Mouse (Mus musculus) cerebellum, adult 9-10 months (tissue): ENCODE results near the gene Tbc1d10c.
A peak's percentile ranks its signal among the peaks of the same experiment; 100 is the strongest.

Experiments
- DNase-seq: peaks from one replicate; pipeline ENCODE4 v3.0.0; 2022

Gene Tbc1d10c

GRCm38 (mm10) chr19:4190831-4191334, at the start of gene Tbc1d10c:
Gene Tbc1d10c (minus strand): TSS chr19:4191284.
- DNase-seq: peak; percentile 61

- DNase-seq: no peak
These were observed 49.2 kb upstream of the Tbc1d10c start for GRCm38 (mm10) chr19:4240247-4240668.

DNA sequence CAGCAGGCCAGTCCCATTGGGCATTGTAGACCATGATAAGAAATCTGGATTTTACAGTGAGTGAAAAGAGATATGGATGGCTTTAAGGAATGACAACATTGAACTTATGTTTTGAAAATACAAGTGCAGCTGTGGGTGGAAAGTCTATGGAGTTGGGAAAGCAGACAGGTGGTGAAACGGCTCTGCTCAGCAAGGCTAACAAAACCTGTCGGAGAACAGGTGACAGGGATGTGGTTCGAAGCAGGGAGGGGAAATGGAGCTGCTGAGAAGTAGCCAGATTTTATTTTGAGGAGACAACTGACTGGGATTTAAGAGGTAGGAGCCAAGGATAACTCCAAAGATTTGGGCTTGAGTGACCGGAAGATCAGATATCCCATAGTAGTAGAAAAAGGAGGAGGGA, 43.5 kb upstream of the Tbc1d10c start:
- DNase-seq: no peak

GRCm38 (mm10) chr19:4232651-4233050, 41.6 kb upstream of the Tbc1d10c start:
- DNase-seq: no peak

- DNase-seq: no peak
These were observed 41.1 kb upstream of the Tbc1d10c start for GRCm38 (mm10) chr19:4232186-4232572.

- DNase-seq: peak; percentile 99
These were observed 40.4 kb upstream of the Tbc1d10c start, which contains the start of gene Pold4 for GRCm38 (mm10) chr19:4231253-4232185. Gene Pold4 (plus strand): TSS chr19:4231899.

GRCm38 (mm10) chr19:4230415-4230814, 39.3 kb upstream of the Tbc1d10c start:
- DNase-seq: no peak

DNA sequence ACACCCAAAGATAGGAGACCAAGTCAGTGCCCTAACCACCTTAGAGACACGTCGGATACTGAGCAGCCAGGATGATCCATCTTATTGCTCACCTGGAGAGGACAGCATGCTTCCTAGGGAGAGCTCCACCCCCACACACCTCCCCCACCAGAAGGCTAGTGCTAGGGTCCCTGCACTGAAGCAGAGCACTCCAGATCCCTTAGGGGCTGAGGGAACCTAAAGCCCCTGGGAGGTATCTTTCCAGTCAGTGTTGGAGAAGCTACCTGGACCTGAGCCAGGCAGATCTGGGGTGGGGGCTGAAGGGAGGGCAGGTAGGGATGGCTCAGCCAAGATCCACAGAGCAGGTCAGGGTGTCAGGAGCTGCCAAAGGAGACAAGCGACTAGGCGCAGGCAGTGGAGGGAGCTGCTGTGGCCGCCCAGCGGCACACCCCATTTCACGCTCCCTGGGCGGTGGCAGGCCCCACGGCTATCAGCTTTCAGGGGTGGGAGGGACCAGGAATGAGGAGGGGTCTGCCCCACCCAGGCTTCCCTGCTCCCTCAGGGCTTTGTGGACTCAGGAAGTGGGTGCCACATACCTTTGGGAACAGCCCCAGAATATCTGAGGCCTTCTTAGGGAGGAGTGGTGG, 38.5 kb upstream of the Tbc1d10c start:
- no peak for DNase-seq

DNA sequence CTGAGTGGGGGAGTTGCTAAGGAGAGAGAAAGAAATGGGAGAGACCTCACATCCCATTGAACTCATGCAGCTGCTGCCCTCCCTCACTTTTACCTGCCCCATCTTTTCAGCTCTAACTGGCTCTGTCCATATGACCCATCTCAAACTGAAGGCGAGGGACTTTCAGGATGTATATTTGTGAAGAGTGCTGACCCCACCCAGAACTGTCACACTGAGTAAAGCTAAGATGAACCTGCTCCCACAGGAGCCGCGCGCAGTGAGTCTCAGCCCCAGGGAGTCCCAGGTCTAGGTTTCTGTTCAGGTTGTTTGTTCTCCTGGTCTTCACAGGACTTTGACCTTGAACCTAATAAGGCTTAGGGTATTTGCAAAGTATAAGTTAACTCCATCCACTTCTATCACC, 37.8 kb upstream of the Tbc1d10c start:
- no peak for DNase-seq

DNA sequence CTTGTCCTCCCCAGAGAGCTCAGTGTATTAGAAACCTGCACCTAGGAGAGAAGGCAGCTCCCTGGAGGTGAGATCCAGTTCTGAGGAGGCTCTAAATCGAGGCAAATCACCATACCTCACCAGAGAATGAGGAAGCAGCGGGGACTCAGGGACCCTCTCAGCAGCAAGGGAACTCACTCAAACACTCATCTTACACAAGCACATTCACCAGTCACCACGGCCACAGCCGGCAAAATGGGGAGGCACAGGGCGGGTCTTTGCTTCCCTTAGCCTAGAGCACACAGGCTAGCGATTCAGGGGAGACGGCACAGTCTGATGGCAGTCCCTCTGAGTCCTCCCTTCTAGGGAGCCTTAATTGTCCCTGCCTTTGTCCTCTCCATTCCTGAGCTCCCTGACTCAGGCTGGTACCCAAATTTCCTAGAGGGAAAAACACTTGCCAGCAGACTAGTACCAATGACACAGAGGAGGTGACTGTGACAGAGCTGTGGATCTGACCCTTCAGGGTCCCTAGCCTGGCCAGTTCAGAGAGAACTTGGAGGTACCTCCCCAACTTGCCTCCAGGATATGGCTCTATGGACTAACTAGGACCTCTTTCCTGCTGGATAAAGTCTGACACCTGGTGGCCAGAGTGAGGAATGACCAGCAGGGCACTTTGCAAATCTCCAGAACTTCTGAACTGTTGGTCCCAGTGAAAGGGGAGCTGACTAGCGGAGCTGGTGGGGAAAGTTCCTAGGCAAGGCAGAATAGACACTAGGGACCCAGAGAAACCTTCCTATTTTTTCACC, 37.0 kb upstream of the Tbc1d10c start:
- DNase-seq: peak; percentile 83

DNA sequence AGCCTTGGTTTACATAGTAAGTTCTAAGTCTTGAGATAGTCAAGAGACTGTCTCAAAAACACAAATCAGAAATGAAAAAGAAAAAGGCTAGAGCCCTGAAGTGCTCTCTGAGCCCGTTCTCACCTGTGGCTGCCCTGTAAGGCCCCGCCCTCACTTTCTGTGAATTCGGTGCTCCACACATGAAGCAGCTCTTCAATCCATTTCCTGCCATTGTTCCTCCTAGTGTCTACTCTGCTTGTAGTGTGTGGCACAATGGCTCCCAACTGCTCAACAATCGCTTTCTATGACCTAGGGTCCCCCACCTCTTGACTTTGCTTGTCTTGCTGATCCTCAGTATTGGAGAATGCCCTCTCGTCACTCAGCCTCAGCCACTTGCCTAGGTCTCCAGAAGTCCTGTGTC, 36.4 kb upstream of the Tbc1d10c start:
- DNase-seq: no peak

- DNase-seq: no peak
These were observed 35.7 kb upstream of the Tbc1d10c start for GRCm38 (mm10) chr19:4226779-4227178.

- DNase-seq: no peak
These were observed 31.1 kb upstream of the Tbc1d10c start for GRCm38 (mm10) chr19:4222165-4222564.

DNA sequence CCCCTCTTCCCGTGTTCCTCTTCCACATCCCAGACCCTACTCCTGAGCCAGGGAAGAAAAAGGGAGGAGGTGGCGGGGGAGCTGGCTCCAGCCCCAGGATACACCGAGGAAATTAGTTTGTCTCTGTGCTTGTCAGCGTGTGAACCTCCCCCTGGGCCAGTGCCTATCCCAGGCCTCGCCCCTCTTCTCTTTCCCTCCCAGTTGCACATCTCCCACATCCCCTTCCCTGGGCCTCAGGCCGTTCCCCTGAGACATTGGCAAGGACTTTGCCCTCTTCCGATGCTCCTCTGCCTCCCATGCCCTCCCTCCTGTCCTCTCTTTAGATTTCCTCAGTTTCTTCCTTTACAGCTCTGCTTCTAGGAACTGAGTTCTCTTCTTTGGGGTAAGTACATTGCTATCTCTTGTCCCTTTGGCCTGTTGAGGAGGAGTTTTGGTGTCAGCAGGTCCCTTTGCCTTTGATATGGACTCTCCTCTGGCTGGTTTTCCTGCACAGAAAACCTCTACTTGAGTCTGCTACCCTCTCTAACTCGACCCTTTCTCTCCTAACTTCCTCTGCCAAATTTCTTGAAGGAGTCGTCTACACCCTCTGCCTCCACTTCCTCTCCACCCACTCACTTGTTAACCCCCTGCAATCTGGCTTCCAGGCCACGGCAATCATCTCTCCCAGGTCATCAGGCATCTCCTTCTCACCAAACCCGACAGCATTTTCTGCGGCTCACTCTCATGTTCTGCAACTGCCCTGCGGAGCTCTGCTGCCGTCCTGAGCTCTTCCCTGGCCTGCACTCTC, 30.1 kb upstream of the Tbc1d10c start:
- DNase-seq: no peak

- no peak for DNase-seq
These were observed 29.3 kb upstream of the Tbc1d10c start for GRCm38 (mm10) chr19:4220416-4220815.

- no peak for DNase-seq
These were observed 28.9 kb upstream of the Tbc1d10c start for GRCm38 (mm10) chr19:4219943-4220342.

DNA sequence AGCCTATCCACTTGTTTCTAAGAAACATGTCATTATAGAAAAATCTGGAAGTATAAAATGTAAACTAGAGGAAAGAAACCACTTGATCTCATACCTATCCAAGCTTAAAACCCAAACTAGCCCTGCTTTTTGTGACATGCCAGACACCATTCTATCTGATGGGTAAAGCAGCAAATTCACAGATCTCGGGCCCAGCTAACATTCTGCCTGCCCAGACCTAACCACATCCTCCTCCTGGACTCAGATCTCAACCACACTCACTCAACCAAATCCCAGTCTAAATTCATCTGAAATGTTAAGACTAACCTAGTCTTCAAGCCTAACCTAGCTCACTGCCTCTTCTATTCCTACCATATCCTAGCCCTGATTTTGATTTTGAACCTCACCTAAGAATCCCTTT, 27.7 kb upstream of the Tbc1d10c start:
- DNase-seq: no peak

DNA sequence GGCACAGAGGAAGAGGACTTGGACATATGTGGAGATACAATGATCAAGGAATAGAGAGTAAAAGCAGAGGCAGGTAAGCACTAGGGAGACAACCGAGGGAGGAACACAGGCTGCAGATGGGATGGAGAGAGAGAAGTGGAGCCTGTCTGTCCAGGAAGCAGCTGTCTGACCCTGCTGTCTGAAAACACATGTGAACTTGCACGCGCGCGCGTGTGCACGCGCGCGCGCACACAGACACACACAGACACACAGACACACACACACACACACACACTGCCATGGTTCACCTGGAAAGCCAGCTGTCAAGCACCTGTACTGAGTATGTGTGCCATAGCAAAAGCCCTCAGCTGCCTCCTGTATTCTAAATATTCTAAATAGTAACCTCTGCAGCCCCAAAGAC, 27.2 kb upstream of the Tbc1d10c start:
- no peak for DNase-seq

- DNase-seq: no peak
These were observed 26.8 kb upstream of the Tbc1d10c start for GRCm38 (mm10) chr19:4217855-4218254.

- no peak for DNase-seq
These were observed 26.1 kb upstream of the Tbc1d10c start for GRCm38 (mm10) chr19:4217140-4217539.

DNA sequence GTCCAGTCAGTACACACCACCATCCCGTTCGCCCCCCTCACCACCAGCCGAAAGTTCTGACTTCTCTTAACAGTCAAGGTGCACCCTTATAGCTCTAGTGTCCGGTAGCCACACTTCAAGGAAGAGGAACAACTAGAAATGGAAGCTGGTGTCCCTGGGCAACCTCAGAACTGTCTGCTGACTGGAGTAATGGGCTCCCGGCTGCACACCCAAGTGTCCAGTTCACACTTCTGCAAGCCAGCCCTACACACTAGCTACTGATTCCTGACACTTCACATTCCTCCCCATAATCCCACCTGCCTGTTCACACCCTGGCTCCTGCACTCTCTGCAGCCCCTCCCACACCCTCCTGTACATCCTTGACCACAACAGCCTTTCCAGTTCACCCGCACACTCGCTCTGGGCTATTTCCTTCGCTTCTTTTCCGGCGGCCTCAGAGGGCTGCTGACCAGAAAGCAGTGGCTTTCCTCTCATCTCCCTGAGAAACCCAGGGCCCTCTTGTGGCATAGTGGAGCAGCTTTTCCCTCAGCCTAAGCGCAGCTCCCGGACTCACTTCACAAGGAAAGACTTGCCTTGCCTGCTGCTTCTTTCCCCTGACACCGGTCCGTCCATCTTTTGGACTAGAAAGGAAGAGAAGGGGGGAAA, 25.1 kb upstream of the Tbc1d10c start:
- DNase-seq: no peak

DNA sequence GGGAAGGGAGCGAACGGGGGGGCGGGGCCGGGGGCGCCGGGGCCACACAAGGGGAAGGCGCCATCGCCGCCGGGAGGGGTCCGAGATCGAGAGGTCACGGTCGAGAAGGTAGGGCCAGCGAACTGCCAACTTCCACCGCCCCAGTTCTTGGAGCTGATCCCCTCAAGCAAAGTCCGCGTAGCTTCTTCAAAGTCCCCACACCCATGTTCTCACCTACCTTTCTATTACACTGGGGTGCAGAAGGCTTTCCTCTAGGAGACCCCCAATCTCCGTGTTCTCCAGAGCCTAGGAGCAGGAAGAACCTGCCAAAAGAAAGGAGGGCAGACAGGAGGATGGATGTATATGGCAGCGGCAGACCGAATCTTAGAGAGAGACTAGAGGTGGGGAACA, 24.4 kb upstream of the Tbc1d10c start:
- no peak for DNase-seq
